Mouse (Mus musculus) myocyte (in vitro differentiated cells): ENCODE measurements around the gene Rbm17.

ENCODE experiments used
- MAX ChIP-seq: IDR thresholded peaks from one replicate; pipeline ENCODE4 v1.6.1; 2011; ENCODE audit warnings: low read depth, mild to moderate bottlenecking, control low read depth
- MYOG ChIP-seq, 3 experiments: IDR thresholded peaks; one replicate each; pipeline ENCODE4 v1.6.1; 2011; ENCODE audit warnings: control low read depth in 2 of 3, low read depth in 2 of 3, mild to moderate bottlenecking in 2 of 3; ENCODE audit not compliant: insufficient read length in 2 of 3, control insufficient read depth in 1 of 3, insufficient read depth in 1 of 3
- POLR2A ChIP-seq: IDR thresholded peaks from one replicate; pipeline ENCODE4 v1.6.1; 2011; ENCODE audit warnings: low read depth, mild to moderate bottlenecking, control low read depth, moderate library complexity; ENCODE audit not compliant: insufficient read length
- REST ChIP-seq: IDR thresholded peaks from one replicate; pipeline ENCODE4 v1.6.1; 2011; ENCODE audit warnings: mild to moderate bottlenecking, control low read depth, moderate library complexity; ENCODE audit not compliant: insufficient read depth, insufficient read length
- TCF12 ChIP-seq: IDR thresholded peaks from one replicate; pipeline ENCODE4 v1.6.1; 2011; ENCODE audit warnings: mild to moderate bottlenecking, control low read depth; ENCODE audit not compliant: poor library complexity, insufficient read depth, severe bottlenecking

GRCm38 (mm10) chr2:11644057-11644456, 40.1 kb upstream of the Rbm17 start:
- TF ChIP-seq POLR2A (no peak), MAX (no peak), TCF12 (no peak), REST (no peak), MYOG (IDR thresholded peaks at IDR 0.05; ENCODE audit: control insufficient read depth in 1 of 3, insufficient read depth in 1 of 3, insufficient read length in 2 of 3, low read depth in 2 of 3) (no peak)
